ENCODE assay signal across 10 mouse cellular contexts in the genomic region with DNA sequence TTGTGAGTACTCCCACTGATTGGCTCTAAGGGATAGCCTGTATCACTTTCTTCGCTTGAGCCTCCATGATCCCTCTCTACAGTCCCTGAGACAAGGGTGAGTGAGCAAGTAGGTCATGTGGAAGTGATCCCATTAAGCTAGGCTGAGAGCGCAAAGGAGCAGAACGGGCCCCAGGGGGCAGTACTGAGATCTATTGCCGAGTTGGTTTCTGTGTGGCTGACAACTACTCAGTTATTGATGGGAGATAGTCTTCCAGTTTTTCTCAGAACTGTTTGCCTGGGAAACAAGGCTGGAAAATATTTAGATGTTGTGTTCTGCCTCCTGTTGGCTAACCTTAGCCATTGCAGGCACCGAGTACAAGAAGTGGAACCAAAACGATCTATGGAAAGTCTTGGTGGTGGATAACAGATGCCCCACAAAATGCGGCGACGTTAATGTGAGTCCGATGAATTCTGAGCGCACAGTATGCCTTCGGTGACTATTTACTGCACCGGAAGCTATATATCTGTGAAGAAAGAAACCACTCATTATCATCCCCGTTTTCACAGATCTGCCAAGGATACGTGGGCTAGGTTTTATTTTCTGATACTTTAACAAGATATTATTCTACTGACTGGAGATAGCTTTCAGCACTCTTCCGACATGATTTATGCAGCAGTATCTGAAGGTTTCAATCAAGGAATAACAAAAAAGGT. TPM values are rescaled to one million over a fixed set of nuclear protein-coding genes. Genes with fewer than 3 reads are reported as not detected.
DNase-seq lines count a peak whose midpoint lies in the region; ATAC-seq and TF ChIP-seq lines count a peak whose summit lies in the region.
"Had no signal": no experiment of that assay in that cellular context is flagged by ENCODE, and none has a peak within 500 bp of the region (broad histone marks: within the 10 kb centered on the region; RNA-seq: fewer than 3 reads in every experiment).

No protein-coding gene starts in this region.

- H3K4me1 ChIP-seq in MEL (ENCODE audit: control insufficient read depth in 1 of 2, insufficient read depth in 2 of 2, low read length in 2 of 2): peaks cover 0 to 3% of the 10 kb centered on the region in 2 experiments; a peak in 2 of 4 replicates
- H3K4me1 ChIP-seq in stomach, postnatal 0 days (replicated peaks; ENCODE audit: control insufficient read depth, insufficient read depth): no peaks in the 10 kb centered on the region
- H3K4me1 ChIP-seq: hindbrain, embryonic 15.5 days; neural tube, embryonic 13.5 days had no signal

- H3K27me3 ChIP-seq in MEL (ENCODE audit: control insufficient read depth in 1 of 2, insufficient read depth in 2 of 2, low read length in 2 of 2): peaks cover 3% of the 10 kb centered on the region in 2 experiments; a peak in 3 of 4 replicates
- H3K27me3 ChIP-seq in stomach, postnatal 0 days (ENCODE audit: control insufficient read depth, insufficient read depth, low read length): no peaks in the 10 kb centered on the region
- H3K27me3 ChIP-seq: hindbrain, embryonic 15.5 days; neural tube, embryonic 13.5 days had no signal

- peak overlapping the region; percentile 40 to 72 for H3K4me3 ChIP-seq in MEL (ENCODE audit: control insufficient read depth in 1 of 2, insufficient read depth in 1 of 2, low read depth in 2 of 2, low read length in 2 of 2)
- H3K4me3 ChIP-seq in stomach, postnatal 0 days (ENCODE audit: low read depth, low read length): no peak overlapping the region
- H3K4me3 ChIP-seq: hindbrain, embryonic 15.5 days; neural tube, embryonic 13.5 days had no signal

- peak; percentile 65 to 75 (median 74) for TF ChIP-seq CTCF in MEL (IDR thresholded peaks at IDR 0.05 in 2 of 3, conservative IDR thresholded peaks at IDR 0.05 in 1 of 3; ENCODE audit: control insufficient read depth in 1 of 3, insufficient read depth in 1 of 3, low read depth in 2 of 3, low read length in 3 of 3, poor library complexity in 1 of 3, severe bottlenecking in 1 of 3)
- peak; percentile 54 for TF ChIP-seq CTCF in stomach, postnatal 0 days (IDR thresholded peaks at IDR 0.05; ENCODE audit: low read depth)

- no peak overlapping the region for H3K27ac ChIP-seq in MEL (ENCODE audit: control insufficient read depth, low read depth, low read length)
- no peak overlapping the region for H3K27ac ChIP-seq in stomach, postnatal 0 days (replicated peaks)
- H3K27ac ChIP-seq: hindbrain, embryonic 15.5 days; neural tube, embryonic 13.5 days had no signal

- H3K9me3 ChIP-seq in MEL (replicated peaks; ENCODE audit: insufficient read depth, low read length): no peaks in the 10 kb centered on the region
- H3K9me3 ChIP-seq in stomach, postnatal 0 days (ENCODE audit: control insufficient read depth, low read length): no peaks in the 10 kb centered on the region
- H3K9me3 ChIP-seq: hindbrain, embryonic 15.5 days had no signal

- no peaks in the 10 kb centered on the region for H3K79me2 ChIP-seq in MEL (ENCODE audit: control insufficient read depth, insufficient read depth, low read length, poor library complexity)

- H3K4me2 ChIP-seq in stomach, postnatal 0 days (replicated peaks; ENCODE audit: low read depth): no peak overlapping the region
- H3K4me2 ChIP-seq: hindbrain, embryonic 15.5 days; neural tube, embryonic 13.5 days had no signal

- ATAC-seq in stomach, postnatal 0 days (ENCODE audit: low FRiP score, low TSS enrichment): no peak

- TF ChIP-seq POLR2A in MEL (IDR thresholded peaks at IDR 0.05; ENCODE audit: control insufficient read depth in 1 of 2, insufficient read depth in 1 of 2, low read depth in 1 of 2, low read length in 2 of 2, poor library complexity in 1 of 2): no peak

- H3K36me3 ChIP-seq in MEL (ENCODE audit: control insufficient read depth in 1 of 2, insufficient read depth in 2 of 2, low read length in 2 of 2): no peaks in the 10 kb centered on the region
- H3K36me3 ChIP-seq in stomach, postnatal 0 days (ENCODE audit: control insufficient read depth, insufficient read depth, low read length): no peaks in the 10 kb centered on the region
- H3K36me3 ChIP-seq: hindbrain, embryonic 15.5 days; neural tube, embryonic 13.5 days had no signal

- TF ChIP-seq RAD21 in MEL (IDR thresholded peaks at IDR 0.05; ENCODE audit: low read depth, low read length): peak; percentile 32

- DNase-seq in adrenal gland, postnatal 10 days: peak; percentile 46
- no peak for DNase-seq in adrenal gland, adult 18-20 months (ENCODE audit: low spot score in 2 of 2)
- DNase-seq in MEL (ENCODE audit: low read depth, low spot score): peak; percentile 86
- DNase-seq in cerebellum, postnatal 10 days: peak; percentile 74 to 78
- DNase-seq in gastrocnemius, postnatal 10 days: peak; percentile 51
- DNase-seq in layer of hippocampus, adult 8-10 months (ENCODE audit: low spot score in 2 of 2): peak; percentile 34 to 62
- peak; percentile 44 to 54 for DNase-seq in lung, postnatal 4 days
- peak; percentile 36 for DNase-seq in stomach, postnatal 0 days (ENCODE audit: low spot score)

- 79% methylated on average over 16 of the region's 16 CpGs for WGBS in stomach, postnatal 0 days

- peak overlapping the region; percentile 30 for H3K9ac ChIP-seq in MEL (ENCODE audit: control insufficient read depth, low read depth, low read length, poor library complexity, severe bottlenecking)
- no peak overlapping the region for H3K9ac ChIP-seq in stomach, postnatal 0 days (ENCODE audit: low read length)
- H3K9ac ChIP-seq: hindbrain, embryonic 15.5 days; neural tube, embryonic 13.5 days had no signal

- no peak for TF ChIP-seq EP300 in MEL (IDR thresholded peaks at IDR 0.05; ENCODE audit: low read depth in 1 of 2, low read length in 2 of 2)
- TF ChIP-seq EP300 in stomach, postnatal 0 days (optimal IDR thresholded peaks at IDR 0.05): no peak

TF ChIP-seq in MEL, 35 proteins besides CTCF, POLR2A, EP300 and RAD21:
- TF ChIP-seq MAFK (IDR thresholded peaks at IDR 0.05; ENCODE audit: borderline replicate concordance, low read depth, low read length) (no peak), ZKSCAN1 (IDR thresholded peaks at IDR 0.05; ENCODE audit: low read depth, low read length) (no peak), SMC3 (IDR thresholded peaks at IDR 0.05; ENCODE audit: low read depth, low read length) (peak; percentile 55), USF1 (IDR thresholded peaks at IDR 0.05; ENCODE audit: low read depth, low read length) (peak; percentile 55; the same call in 1 of the 2 replicates), CHD2 (IDR thresholded peaks at IDR 0.05; ENCODE audit: low read length) (no peak), ZC3H11A (IDR thresholded peaks at IDR 0.05; ENCODE audit: low read depth, low read length) (peak; percentile 34; the same call in 1 of the 2 replicates), ETS1 (IDR thresholded peaks at IDR 0.05; ENCODE audit: low read depth, low read length) (no peak), HCFC1 (IDR thresholded peaks at IDR 0.05; ENCODE audit: low read depth, low read length) (0 out of 2 replicates have a peak, but pooled peaks have one; percentile 16), ELF1 (IDR thresholded peaks at IDR 0.05; ENCODE audit: low read depth, low read length) (no peak), BHLHE40 (IDR thresholded peaks at IDR 0.05; ENCODE audit: borderline replicate concordance, low read depth, low read length) (no peak), TBP (IDR thresholded peaks at IDR 0.05; ENCODE audit: low read depth, low read length) (no peak), MAX (IDR thresholded peaks at IDR 0.05; ENCODE audit: low read length) (peak; percentile 17; the same call in 1 of the 2 replicates), ZNF384 (IDR thresholded peaks at IDR 0.05; ENCODE audit: low read depth, low read length) (no peak), MYC (IDR thresholded peaks at IDR 0.05; ENCODE audit: low read depth, low read length) (no peak)

RNA-seq across cellular contexts. Expression of gene Tmx1, which starts 24.8 kb away (rescaled TPM):
- total RNA-seq in adrenal gland, postnatal 10 days (2021): 10 to 100 TPM; 39.4 to 40.1 TPM
- total RNA-seq in adrenal gland, adult 18-20 months (2021): 10 to 100 TPM; 40.2 to 46.3 TPM
- total RNA-seq in MEL (2012; rRNA removed): 51.6 and 51.9 TPM in 2 replicates
- 10 to 100 TPM in 1 of 2 experiments, not detected in 1; 71.6 TPM for polyA plus RNA-seq in MEL (2012; ENCODE audit: insufficient read depth in 1 of 2, insufficient read length in 2 of 2, low read depth in 1 of 2, low replicate concordance in 2 of 2, missing spikeins in 1 of 2)
- total RNA-seq in gastrocnemius, postnatal 10 days (2021): 10 to 100 TPM; 13.1 to 16.1 TPM
- total RNA-seq in layer of hippocampus, adult 8-10 months (2022): 10 to 100 TPM; 29.3 to 34.7 (median 33.2) TPM
- 63.6 and 67.0 TPM in 2 replicates for polyA plus RNA-seq in stomach, postnatal 0 days (2015; fragmentation: Nextera tagmentation; extraction: Ambion mirVana)

Comparison
In these comparisons a context has a peak if more than half of its experiments do, and no peak if none do; other contexts are left out.
1. DNase-seq: peak in adrenal gland, postnatal 10 days (single experiment), MEL (single experiment), cerebellum, postnatal 10 days (2 of 2), gastrocnemius, postnatal 10 days (single experiment), layer of hippocampus, adult 8-10 months (2 of 2), lung, postnatal 4 days (2 of 2) and stomach, postnatal 0 days (single experiment); none in adrenal gland, adult 18-20 months (0 of 2).